Mouse (Mus musculus): ENCODE measurements at regions not wholly inside any gene's neighbourhood (a gene's known extent, or its start where the extent isn't known, plus 50 kb on each side); places are given as distances from the start of the nearest gene placed in this dataset.
"Not testable (repeated sequence)": the region's sequence is repeated elsewhere in the genome, so short reads cannot be mapped to it uniquely, and the experiment has no call there.

DNA sequence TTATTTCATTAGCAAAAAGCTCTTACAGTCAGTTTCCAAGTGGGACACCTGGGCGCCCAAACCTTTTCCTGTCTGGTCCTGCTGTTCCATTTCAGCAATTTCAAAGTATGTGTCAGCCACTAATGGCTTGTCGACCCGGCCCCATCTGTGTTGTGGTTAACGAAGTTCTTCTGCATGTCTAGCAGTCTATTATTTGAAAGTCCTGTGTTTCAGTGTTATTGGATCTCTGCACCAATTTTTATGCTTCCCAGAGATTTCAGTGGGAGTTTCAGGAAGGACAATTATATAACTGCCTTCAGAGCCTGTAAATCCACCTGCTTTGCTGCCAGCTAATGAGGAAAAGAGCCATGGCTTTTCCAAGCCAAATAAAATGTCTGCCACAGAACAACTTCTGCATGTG lies 1142.0 kb downstream of the A830018L16Rik start:
- DNase-seq (ENCODE audit: inconsistent age in 2 of 2, low spot score in 1 of 2): no peak

GRCm38 (mm10) chr1:12571755-12572358 lies 1158.0 kb downstream of the A830018L16Rik start:
- no peak for DNase-seq (ENCODE audit: inconsistent age in 2 of 2, low spot score in 1 of 2)

- no peak for DNase-seq (ENCODE audit: inconsistent age in 2 of 2, low spot score in 1 of 2)
Observed at GRCm38 (mm10) chr1:12572770-12573169, 1158.9 kb downstream of the A830018L16Rik start.

DNA sequence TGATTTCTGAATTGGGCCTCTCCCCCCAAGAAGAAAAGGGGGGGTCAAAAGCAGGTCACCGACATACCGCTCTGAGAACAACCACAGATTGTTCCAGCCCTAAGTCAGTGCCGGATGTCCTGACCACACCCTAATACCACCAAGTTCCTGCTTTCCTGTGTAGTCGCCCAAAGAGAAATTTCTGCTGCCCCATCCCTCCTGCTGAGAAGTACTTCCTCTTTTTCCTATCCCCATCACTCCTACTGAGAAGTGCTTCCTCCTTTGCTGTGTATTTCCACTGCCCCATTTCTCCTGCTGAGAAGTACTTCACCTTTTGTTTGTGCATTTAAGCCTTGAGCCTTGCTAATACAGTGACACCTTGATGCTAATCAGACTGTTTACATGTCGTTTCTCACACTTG lies 1160.4 kb downstream of the A830018L16Rik start:
- no peak for DNase-seq (ENCODE audit: inconsistent age in 2 of 2, low spot score in 1 of 2)

DNA sequence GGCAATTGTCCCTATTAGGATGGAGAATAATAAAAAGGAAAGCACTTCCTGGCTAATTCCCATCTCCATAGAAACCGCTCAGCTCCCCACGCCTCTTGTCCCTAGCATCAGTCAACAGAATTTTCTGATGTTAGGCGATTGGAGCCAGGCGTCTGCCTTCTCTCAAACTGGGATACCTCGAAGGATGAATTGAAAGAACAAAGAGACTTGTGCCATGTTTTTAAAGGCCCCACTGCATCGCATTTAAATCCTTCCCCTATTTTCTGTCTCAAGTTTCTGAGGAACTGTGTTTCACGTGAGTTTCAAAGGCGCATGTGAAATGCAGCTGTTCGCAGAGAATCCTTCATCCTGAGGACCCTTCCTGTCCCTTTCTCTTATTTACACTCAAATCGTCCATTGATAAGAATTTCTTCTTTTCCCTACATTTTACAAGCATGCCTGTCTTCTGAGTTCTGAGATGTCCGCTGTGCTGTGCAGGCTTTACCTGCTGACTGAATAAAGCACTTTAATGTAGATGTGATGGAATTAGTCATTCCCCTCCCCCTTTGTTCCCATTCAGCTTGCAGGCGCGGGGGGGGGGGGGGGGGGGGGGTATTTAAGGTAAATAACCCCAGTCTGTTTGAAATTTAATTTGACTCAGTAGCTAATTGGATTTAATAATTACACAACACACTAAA lies 1163.3 kb downstream of the A830018L16Rik start:
- no peak for DNase-seq (ENCODE audit: inconsistent age in 2 of 2, low spot score in 1 of 2)

- DNase-seq (ENCODE audit: inconsistent age in 2 of 2, low spot score in 1 of 2): no peak
Observed at GRCm38 (mm10) chr1:12577978-12578377, 1164.1 kb downstream of the A830018L16Rik start.

- no peak for DNase-seq (ENCODE audit: inconsistent age in 2 of 2, low spot score in 1 of 2)
Observed at GRCm38 (mm10) chr1:12583012-12583411, 1169.1 kb downstream of the A830018L16Rik start.

- not testable (repeated sequence) for DNase-seq (ENCODE audit: inconsistent age in 2 of 2, low spot score in 1 of 2)
Observed at GRCm38 (mm10) chr1:12586981-12587380, 1173.1 kb downstream of the A830018L16Rik start.

DNA sequence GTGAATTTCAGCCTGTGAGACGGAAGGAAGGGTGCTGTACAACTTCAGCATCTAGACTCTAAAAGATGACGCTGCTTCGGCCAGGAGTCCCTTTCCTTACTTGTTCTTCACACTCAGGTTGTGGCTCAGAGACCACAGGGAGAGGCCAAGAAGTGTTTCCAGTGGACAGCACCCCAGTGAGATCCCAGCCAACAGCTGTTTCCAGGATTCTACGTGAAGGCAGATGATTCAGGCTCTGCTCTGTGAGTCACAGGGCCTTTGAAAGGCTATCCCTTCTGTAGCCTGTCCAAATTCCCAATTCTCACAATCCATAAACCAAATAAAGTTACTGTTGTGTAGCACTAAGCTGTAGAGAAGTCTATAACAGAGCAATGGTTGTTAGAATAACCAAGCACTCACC lies 1198.2 kb downstream of the A830018L16Rik start:
- peak in 1 of 2 experiments; percentile 23 for DNase-seq (ENCODE audit: inconsistent age in 2 of 2, low spot score in 1 of 2)

DNA sequence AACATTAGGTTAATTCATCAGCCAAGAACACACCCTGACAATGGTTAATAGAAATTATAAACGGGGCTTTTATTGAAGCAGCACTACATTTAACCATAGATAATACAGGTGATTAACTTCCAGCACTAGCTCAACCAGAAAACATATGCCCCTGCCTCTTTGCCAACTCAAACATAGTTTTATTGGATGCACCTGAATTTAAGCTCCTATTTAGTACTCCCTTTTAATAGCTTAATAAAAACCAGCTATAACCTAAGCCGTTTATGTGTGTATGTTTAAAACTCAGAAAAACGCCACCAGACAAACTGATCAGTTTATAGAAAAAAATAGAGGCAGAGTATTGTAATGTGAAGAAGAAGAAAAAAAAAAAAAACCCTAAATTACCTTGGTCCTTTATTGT lies 1201.4 kb downstream of the A830018L16Rik start:
- DNase-seq (ENCODE audit: inconsistent age in 2 of 2, low spot score in 1 of 2): no peak

- no peak for DNase-seq (ENCODE audit: inconsistent age in 2 of 2, low spot score in 1 of 2)
Observed at GRCm38 (mm10) chr1:12615733-12616481, 1202.0 kb downstream of the A830018L16Rik start.

- no peak for DNase-seq (ENCODE audit: inconsistent age in 2 of 2, low spot score in 1 of 2)
Observed at GRCm38 (mm10) chr1:12619981-12620380, 1206.1 kb downstream of the A830018L16Rik start.

- no peak for DNase-seq (ENCODE audit: inconsistent age in 2 of 2, low spot score in 1 of 2)
Observed at GRCm38 (mm10) chr1:12620825-12621224, 1206.9 kb downstream of the A830018L16Rik start.

GRCm38 (mm10) chr1:12623158-12623557 lies 1209.3 kb downstream of the A830018L16Rik start:
- no peak for DNase-seq (ENCODE audit: inconsistent age in 2 of 2, low spot score in 1 of 2)

DNA sequence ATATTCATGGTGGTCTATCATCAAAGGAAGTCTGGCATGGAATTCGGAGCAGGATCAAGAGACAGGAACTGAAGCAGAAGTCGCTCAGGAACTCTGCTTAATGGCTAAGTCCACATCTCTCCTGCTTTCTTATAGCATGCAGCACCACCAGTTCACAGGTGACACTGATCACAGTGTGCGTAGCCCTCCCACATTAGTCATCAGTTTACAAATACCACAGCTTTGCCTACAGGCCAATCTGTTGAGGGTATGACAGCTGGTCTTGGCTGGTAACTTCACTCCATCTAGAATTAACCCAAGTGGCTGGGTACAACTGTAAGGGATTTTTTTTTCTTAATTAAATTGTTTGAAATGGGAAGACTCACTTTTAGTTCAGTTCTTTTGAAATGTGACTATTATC lies 1219.1 kb downstream of the A830018L16Rik start:
- no peak for DNase-seq (ENCODE audit: inconsistent age in 2 of 2, low spot score in 1 of 2)

DNA sequence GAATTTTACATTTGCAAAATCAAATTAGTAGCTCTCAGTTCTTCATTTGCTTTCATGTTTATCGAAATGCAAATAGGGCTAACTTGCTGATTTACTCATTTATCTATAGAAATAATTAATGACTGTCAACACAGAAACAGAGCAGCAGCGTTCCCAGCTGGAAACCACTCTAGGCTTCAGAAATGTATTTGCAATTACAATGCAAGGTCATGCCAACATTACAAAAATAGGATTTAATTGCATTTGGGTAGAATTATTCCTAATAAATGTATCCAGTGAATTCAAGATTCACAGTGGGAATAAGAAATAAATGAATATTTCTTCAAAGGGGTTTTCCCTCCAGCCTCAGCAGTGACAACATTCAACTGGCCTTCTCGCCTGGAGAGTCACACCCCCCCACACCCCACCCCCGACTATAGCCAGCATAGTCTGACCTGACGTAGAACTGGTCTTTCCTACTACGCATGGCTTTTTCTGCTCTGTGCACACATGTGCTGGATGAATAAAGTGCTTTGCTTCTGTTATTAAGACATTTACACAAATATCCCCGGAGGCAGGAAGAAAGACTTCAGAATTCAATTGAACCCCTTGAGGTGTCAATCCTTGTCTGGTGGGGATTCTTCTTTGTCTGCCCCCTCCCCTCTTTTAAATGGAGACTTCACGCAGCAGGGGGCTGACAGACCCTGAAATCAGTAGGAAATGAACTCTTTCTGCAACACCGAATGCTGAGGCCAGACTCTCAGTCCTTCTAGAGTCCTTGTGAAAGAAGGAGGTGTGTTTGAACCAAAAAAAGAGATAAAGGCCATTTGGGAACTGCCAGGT lies 1222.6 kb downstream of the A830018L16Rik start:
- DNase-seq (ENCODE audit: inconsistent age in 2 of 2, low spot score in 1 of 2): no peak

- no peak for DNase-seq (ENCODE audit: inconsistent age in 2 of 2, low spot score in 1 of 2)
Observed at GRCm38 (mm10) chr1:12640983-12641382, 1227.1 kb downstream of the A830018L16Rik start.

All from adrenal gland, adult (tissue).